Mouse (Mus musculus): Measurements from ENCODE around the gene Apoc2. TPM values are rescaled to one million over a fixed set of nuclear protein-coding genes. Genes with fewer than 3 reads are reported as not detected.

Gene Apoc2
- polyA plus RNA-seq, 1 experiment from 2014 or later, result 1.7 TPM

Other genes starting within 250 kb of the Apoc2 start
- gene Mark4, start 219.1 kb downstream of the Apoc2 start, polyA plus RNA-seq (2016; fragmentation: Nextera tagmentation; extraction: Ambion mirVana), result 19.9 and 21.7 TPM in 2 replicates
- gene Exoc3l2, start 214.6 kb downstream of the Apoc2 start, polyA plus RNA-seq (2016; fragmentation: Nextera tagmentation; extraction: Ambion mirVana), result 1.2 and 1.6 TPM in 2 replicates
- 4.6 and 5.7 TPM in 2 replicates for gene Bloc1s3, start 169.6 kb downstream of the Apoc2 start, polyA plus RNA-seq (2016; fragmentation: Nextera tagmentation; extraction: Ambion mirVana)
- gene Trappc6a, start 169.5 kb downstream of the Apoc2 start, polyA plus RNA-seq (2016; fragmentation: Nextera tagmentation; extraction: Ambion mirVana), result 50.6 and 51.0 TPM in 2 replicates
- gene Nkpd1, start 160.1 kb downstream of the Apoc2 start, polyA plus RNA-seq (2016; fragmentation: Nextera tagmentation; extraction: Ambion mirVana), result 0.11 and 0.19 TPM in 2 replicates
- 44.3 and 48.8 TPM in 2 replicates for gene Ppp1r37, start 114.9 kb downstream of the Apoc2 start, polyA plus RNA-seq (2016; fragmentation: Nextera tagmentation; extraction: Ambion mirVana)
- gene Zfp296, start 100.7 kb downstream of the Apoc2 start, polyA plus RNA-seq (2016; fragmentation: Nextera tagmentation; extraction: Ambion mirVana), result 0.30 TPM in 1 of 2 replicates, not detected in the other
- gene Gemin7, start 100.3 kb downstream of the Apoc2 start, polyA plus RNA-seq (2016; fragmentation: Nextera tagmentation; extraction: Ambion mirVana), result 140 and 145 TPM in 2 replicates
- gene Clasrp, start 73.5 kb downstream of the Apoc2 start, polyA plus RNA-seq (2016; fragmentation: Nextera tagmentation; extraction: Ambion mirVana), result 70.1 and 79.0 TPM in 2 replicates
- gene Relb, start 48.5 kb downstream of the Apoc2 start, polyA plus RNA-seq (2016; fragmentation: Nextera tagmentation; extraction: Ambion mirVana), result 4.9 and 5.8 TPM in 2 replicates
- 104 and 112 TPM in 2 replicates for gene Clptm1, start 12.9 kb downstream of the Apoc2 start, polyA plus RNA-seq (2016; fragmentation: Nextera tagmentation; extraction: Ambion mirVana)
- gene Gm44805, start 3.5 kb upstream of the Apoc2 start, polyA plus RNA-seq (2016; fragmentation: Nextera tagmentation; extraction: Ambion mirVana), result not detected in 2 replicates
- not detected in 2 replicates for gene Apoc4, start 3.5 kb upstream of the Apoc2 start, polyA plus RNA-seq (2016; fragmentation: Nextera tagmentation; extraction: Ambion mirVana)
- 4.9 and 7.2 TPM in 2 replicates for gene Apoc1, start 14.7 kb upstream of the Apoc2 start, polyA plus RNA-seq (2016; fragmentation: Nextera tagmentation; extraction: Ambion mirVana)
- gene Apoe, start 21.2 kb upstream of the Apoc2 start, polyA plus RNA-seq (2016; fragmentation: Nextera tagmentation; extraction: Ambion mirVana), result 204 and 207 TPM in 2 replicates
- 159 and 165 TPM in 2 replicates for gene Tomm40, start 37.5 kb upstream of the Apoc2 start, polyA plus RNA-seq (2016; fragmentation: Nextera tagmentation; extraction: Ambion mirVana)
- 63.5 and 64.4 TPM in 2 replicates for gene Nectin2, start 72.5 kb upstream of the Apoc2 start, polyA plus RNA-seq (2016; fragmentation: Nextera tagmentation; extraction: Ambion mirVana)
- 15.1 and 15.4 TPM in 2 replicates for gene Bcam, start 93.1 kb upstream of the Apoc2 start, polyA plus RNA-seq (2016; fragmentation: Nextera tagmentation; extraction: Ambion mirVana)
- gene Cblc, start 118.9 kb upstream of the Apoc2 start, polyA plus RNA-seq (2016; fragmentation: Nextera tagmentation; extraction: Ambion mirVana), result 0.73 and 0.87 TPM in 2 replicates
- 1.0 and 2.1 TPM in 2 replicates for gene Bcl3, start 144.8 kb upstream of the Apoc2 start, polyA plus RNA-seq (2016; fragmentation: Nextera tagmentation; extraction: Ambion mirVana)
- 1.4 and 1.7 TPM in 2 replicates for gene Gm19345, start 174.1 kb upstream of the Apoc2 start, polyA plus RNA-seq (2016; fragmentation: Nextera tagmentation; extraction: Ambion mirVana)
- gene Ceacam16, start 183.4 kb upstream of the Apoc2 start, polyA plus RNA-seq (2016; fragmentation: Nextera tagmentation; extraction: Ambion mirVana), result not detected in 2 replicates
- gene Ceacam19, start 210.0 kb upstream of the Apoc2 start, polyA plus RNA-seq (2016; fragmentation: Nextera tagmentation; extraction: Ambion mirVana), result not detected in 2 replicates
- gene Pvr, start 243.2 kb upstream of the Apoc2 start, polyA plus RNA-seq (2016; fragmentation: Nextera tagmentation; extraction: Ambion mirVana), result 5.9 and 6.8 TPM in 2 replicates